Mouse (Mus musculus) lung, adult 2 months (tissue): ENCODE measurements around the gene Gm10718.
"Not testable (repeated sequence)": the region's sequence is repeated elsewhere in the genome, so short reads cannot be mapped to it uniquely, and the experiment has no call there.

Experiments
- CTCF ChIP-seq: fragments of 200-500 bp; IDR thresholded peaks from 2 replicates; pipeline ENCODE4 v1.5.1; 2011; ENCODE audit warnings: mild to moderate bottlenecking, low read length, control low read depth; ENCODE audit not compliant: insufficient read depth
- POLR2A ChIP-seq: fragments of 200-500 bp; IDR thresholded peaks from 2 replicates; pipeline ENCODE4 v1.6.1; 2011; ENCODE audit warnings: low read depth, mild to moderate bottlenecking, control low read depth, low read length, borderline replicate concordance; ENCODE audit errors: extremely low read depth

DNA sequence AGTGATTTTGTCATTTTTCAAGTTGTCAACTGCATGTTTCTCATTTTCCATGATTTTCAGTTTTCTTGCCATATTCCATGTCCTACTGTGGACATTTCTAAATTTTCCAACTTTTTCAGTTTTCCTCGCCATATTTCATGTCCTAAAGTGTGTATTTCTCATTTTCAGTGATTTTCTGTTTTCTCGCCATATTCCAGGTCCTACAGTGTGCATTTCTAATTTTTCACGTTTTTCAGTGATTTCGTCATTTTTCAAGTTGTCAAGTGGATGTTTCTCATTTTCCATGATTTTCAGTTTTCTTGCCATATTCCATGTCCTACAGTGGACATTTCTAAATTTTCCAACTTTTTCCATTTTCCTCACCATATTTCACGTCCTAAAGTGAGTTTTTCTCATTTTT, 17.2 kb upstream of the Gm10718 start:
- not testable (repeated sequence) for TF ChIP-seq CTCF, POLR2A
